Mouse (Mus musculus): ENCODE data around the gene Ntrk1.

DNA sequence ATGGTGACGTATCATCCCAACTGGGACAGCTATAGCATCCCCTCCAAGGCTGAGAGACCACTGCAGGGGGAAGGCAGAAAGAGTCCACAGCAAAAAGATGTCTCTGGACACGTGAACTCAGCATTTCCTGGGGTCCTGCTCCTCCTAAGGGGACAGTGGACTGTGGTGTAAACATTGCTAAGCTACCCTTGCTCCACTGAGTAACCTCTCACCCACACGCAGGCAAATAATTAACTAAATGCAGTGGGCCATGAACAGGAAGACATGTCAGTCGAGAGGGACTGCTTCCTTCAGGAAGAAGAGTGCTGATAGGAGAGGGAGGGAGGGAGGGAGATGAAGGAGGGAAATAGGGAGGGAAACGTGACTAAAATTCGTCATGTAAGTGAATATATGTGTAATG is 23.9 kb downstream of the Ntrk1 start:
- no peak for TF ChIP-seq FLI1 (IDR thresholded peaks at IDR 0.05; ENCODE audit: low read length)
- no peak for TF ChIP-seq GATA1 (IDR thresholded peaks at IDR 0.05; ENCODE audit: borderline replicate concordance, low read length)
